Mouse (Mus musculus): Measurements from ENCODE around the gene Islr2. TPM values are rescaled to one million over a fixed set of nuclear protein-coding genes. Genes with fewer than 3 reads are reported as not detected.

Gene Islr2
- polyA plus RNA-seq, 1 experiment, result 0.90 TPM

- H3K4me1 ChIP-seq (ENCODE audit: control insufficient read depth, insufficient read depth, low read length), result 0 out of 2 replicates have a peak, but pooled peaks cover 5% of the 10 kb centered on the region
- WGBS, result 93% methylated on average over 7 of the region's 7 CpGs
- no peak overlapping the region for H3K4me3 ChIP-seq (replicated peaks; ENCODE audit: extremely low read depth, low read depth, low read length)
- no peak for DNase-seq
- TF ChIP-seq POLR2A (IDR thresholded peaks at IDR 0.05; ENCODE audit: borderline replicate concordance, extremely low read depth, low read depth, low read length), result no peak
- no peak for TF ChIP-seq CTCF (IDR thresholded peaks at IDR 0.05; ENCODE audit: insufficient read depth, low read length)
These were observed 1.9 kb upstream of the Islr2 start for GRCm38 (mm10) chr9:58206013-58206412.

DNA sequence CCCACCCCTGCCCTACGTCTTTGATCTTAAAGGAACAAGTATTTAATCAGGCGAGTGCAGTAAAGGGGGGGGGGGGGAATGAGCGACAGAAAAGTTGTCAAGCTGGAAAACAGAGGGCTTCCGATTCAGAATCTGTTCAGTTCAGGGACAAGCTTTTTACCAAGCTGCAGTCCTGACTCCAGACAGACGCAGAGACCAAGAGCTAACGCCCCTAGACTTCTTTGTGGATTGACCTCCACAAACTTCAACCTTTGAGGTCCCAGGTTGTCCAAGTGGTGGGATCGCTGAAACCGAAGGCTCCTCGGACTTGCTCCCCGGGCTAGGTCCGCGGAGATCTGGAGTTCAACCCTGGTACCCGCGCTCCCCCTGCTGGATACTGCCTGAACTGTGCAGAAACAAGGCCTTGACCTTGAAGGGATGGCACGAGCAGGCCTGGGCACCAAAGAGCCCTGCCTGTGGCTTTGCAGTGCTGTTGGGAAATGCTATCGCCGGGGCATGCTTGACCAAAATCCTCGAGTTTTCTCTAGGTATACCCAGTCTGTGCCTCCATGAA, 405 bp upstream of the Islr2 start:
- Histone ChIP-seq H3K4me3 (replicated peaks; ENCODE audit: extremely low read depth, low read depth, low read length) (peak overlapping the region; percentile 51), H3K4me1 (ENCODE audit: control insufficient read depth, insufficient read depth, low read length) (0 out of 2 replicates have a peak, but pooled peaks cover 5% of the 10 kb centered on the region)
- TF ChIP-seq CTCF (IDR thresholded peaks at IDR 0.05; ENCODE audit: insufficient read depth, low read length) (peak; percentile 94), POLR2A (IDR thresholded peaks at IDR 0.05; ENCODE audit: borderline replicate concordance, extremely low read depth, low read depth, low read length) (no peak)
- DNase-seq, result peak; percentile 93
- 2% methylated on average over 18 of the region's 18 CpGs for WGBS

- no peak for TF ChIP-seq POLR2A (IDR thresholded peaks at IDR 0.05; ENCODE audit: borderline replicate concordance, extremely low read depth, low read depth, low read length)
- no peak for TF ChIP-seq CTCF (IDR thresholded peaks at IDR 0.05; ENCODE audit: insufficient read depth, low read length)
- Histone ChIP-seq H3K4me1 (ENCODE audit: control insufficient read depth, insufficient read depth, low read length) (peaks cover 5% of the 10 kb centered on the region; the same call in 1 of the 2 replicates), H3K4me3 (replicated peaks; ENCODE audit: extremely low read depth, low read depth, low read length) (no peak overlapping the region)
- no peak for DNase-seq
- WGBS, result 9% methylated on average over 14 of the region's 14 CpGs
These were observed 1.3 kb downstream of the Islr2 start for GRCm38 (mm10) chr9:58202676-58203453.

DNA sequence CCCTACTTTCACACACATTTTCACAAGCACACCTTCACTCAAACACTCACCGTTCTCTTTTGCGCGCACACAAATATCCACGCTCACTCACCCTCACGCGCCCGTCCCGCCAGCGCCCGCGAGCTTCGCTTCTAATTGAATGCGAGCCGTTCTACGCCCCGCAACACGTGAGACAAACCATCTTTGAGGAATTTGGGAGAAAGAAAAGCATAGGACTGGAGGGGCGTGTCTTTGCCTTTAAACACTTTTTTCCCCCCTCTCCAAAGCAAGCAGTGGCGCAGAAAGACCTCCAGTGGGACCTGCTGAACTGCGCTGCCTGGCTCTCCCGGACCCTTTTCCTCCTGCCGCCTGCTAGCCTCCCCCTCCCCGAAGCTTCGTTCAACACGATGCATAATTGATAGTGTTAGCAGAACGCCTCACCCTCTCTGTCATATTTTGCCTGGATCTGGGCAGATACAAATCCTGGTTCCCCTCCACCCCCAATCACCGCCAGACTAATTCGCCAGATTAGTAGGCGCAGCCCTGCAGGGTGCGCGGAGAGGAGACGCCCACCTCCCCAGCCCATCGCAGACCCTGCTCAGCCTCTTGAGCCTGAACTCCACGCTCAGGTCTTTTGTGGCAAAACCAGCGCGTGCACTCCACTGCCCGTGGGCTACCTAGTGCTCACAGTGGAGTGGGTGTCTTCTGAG, 2.1 kb downstream of the Islr2 start:
- WGBS, result 3% methylated on average over 37 of the region's 37 CpGs
- no peak for DNase-seq
- TF ChIP-seq POLR2A (IDR thresholded peaks at IDR 0.05; ENCODE audit: borderline replicate concordance, extremely low read depth, low read depth, low read length) (no peak), CTCF (IDR thresholded peaks at IDR 0.05; ENCODE audit: insufficient read depth, low read length) (no peak)
- Histone ChIP-seq H3K4me3 (replicated peaks; ENCODE audit: extremely low read depth, low read depth, low read length) (no peak overlapping the region), H3K4me1 (ENCODE audit: control insufficient read depth, insufficient read depth, low read length) (peaks cover 5% of the 10 kb centered on the region; the same call in 1 of the 2 replicates)

DNA sequence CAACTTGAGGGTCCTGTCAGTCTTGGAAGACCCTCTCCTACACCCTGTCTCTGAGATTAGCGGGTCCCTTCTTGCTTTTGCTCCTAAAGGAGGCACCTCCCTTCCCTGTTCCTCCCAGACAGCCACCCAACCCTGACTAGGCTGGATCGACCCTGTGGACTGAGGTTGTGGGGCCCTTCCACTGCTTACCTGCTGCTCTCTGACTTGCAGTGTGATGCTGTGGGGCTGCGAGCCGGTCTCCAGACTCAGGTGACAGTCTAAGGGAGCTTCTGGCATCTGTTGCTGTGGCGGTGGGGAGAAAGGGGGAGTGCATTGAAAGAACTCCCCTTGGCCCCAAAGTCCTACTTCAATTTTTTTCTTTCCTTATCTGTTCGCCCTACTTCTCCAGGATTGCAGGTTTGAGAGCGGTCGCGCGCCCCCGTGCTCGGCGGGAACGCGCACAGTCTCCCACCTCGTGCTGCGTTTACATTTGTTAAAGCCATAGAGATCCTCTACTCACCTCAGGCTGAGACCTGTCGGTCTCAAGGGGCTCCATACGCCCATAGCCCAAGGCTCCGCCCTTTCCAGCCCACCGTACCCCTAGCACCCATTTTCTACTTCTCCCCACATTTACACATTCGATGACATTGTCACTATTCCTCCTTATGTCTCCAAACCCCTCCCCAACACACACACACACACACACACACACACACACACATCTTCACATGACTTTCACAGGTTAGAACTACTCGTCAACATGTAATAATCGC, 2.9 kb downstream of the Islr2 start:
- DNase-seq, result no peak
- Histone ChIP-seq H3K4me3 (replicated peaks; ENCODE audit: extremely low read depth, low read depth, low read length) (no peak overlapping the region), H3K4me1 (ENCODE audit: control insufficient read depth, insufficient read depth, low read length) (peaks cover 5% of the 10 kb centered on the region; the same call in 1 of the 2 replicates)
- TF ChIP-seq POLR2A (IDR thresholded peaks at IDR 0.05; ENCODE audit: borderline replicate concordance, extremely low read depth, low read depth, low read length), result no peak
- TF ChIP-seq CTCF (IDR thresholded peaks at IDR 0.05; ENCODE audit: insufficient read depth, low read length), result no peak
- 3% methylated on average over 24 of the region's 24 CpGs for WGBS

- TF ChIP-seq CTCF (IDR thresholded peaks at IDR 0.05; ENCODE audit: insufficient read depth, low read length), result no peak
- no peak for TF ChIP-seq POLR2A (IDR thresholded peaks at IDR 0.05; ENCODE audit: borderline replicate concordance, extremely low read depth, low read depth, low read length)
- H3K4me3 ChIP-seq (replicated peaks; ENCODE audit: extremely low read depth, low read depth, low read length), result no peak overlapping the region
- H3K4me1 ChIP-seq (ENCODE audit: control insufficient read depth, insufficient read depth, low read length), result peaks cover 5% of the 10 kb centered on the region; the same call in 1 of the 2 replicates
- 13% methylated on average over 11 of the region's 11 CpGs for WGBS
- no peak for DNase-seq
These were observed 3.6 kb downstream of the Islr2 start for GRCm38 (mm10) chr9:58200270-58201090.

DNA sequence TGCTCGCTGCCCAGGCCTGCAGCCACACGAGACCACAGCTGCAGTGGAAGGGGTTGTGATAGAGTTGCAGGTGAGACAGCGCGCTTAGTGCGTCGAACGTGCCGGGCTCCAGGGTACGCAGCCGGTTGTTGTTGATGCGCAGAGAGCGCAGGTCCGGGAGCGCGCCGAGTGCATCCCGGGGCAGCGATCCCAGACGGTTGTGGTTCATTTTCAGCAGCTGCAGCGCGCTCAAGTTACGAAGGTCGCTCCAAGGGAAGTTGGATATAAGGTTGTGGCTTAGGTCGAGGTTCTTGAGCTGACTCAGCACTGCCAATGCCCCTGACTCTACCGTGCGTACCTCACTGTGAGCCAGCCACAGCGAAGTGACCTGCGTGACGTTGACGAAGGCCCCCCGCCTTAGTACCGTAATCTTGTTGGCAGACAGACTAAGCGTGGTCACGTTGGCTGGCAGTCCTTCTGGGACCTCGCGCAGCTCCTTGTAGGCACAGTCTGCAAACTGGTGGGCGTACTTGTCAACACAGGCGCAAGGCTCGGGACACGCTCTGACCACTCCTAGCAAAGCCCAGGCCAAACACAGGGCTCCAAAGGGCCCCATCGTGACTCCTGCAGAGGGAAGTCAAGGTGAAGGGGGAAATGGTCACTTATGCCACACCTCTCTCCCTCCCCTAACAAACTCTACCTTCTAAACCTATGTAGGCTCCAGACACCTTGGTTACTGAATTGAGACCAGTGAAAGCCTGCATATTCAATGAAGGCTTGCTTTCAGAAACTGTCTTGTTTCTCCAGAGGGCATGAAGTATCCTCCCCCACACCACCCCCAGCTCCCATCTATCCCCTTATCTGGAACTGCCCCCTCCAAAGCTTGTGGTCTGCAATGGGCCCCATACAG, 4.5 kb downstream of the Islr2 start:
- WGBS, result 5% methylated on average over 41 of the region's 41 CpGs
- Histone ChIP-seq H3K4me1 (ENCODE audit: control insufficient read depth, insufficient read depth, low read length) (peaks cover 5% of the 10 kb centered on the region; the same call in 1 of the 2 replicates), H3K4me3 (replicated peaks; ENCODE audit: extremely low read depth, low read depth, low read length) (no peak overlapping the region)
- no peak for DNase-seq
- TF ChIP-seq CTCF (IDR thresholded peaks at IDR 0.05; ENCODE audit: insufficient read depth, low read length), result no peak
- no peak for TF ChIP-seq POLR2A (IDR thresholded peaks at IDR 0.05; ENCODE audit: borderline replicate concordance, extremely low read depth, low read depth, low read length)

Data from lung, adult 2 months (tissue).